In genomic region chr11:24060428-24060827, GRCm38 (mm10) we compare ENCODE assay signal across 12 mouse cellular contexts. TPM values are rescaled to one million over a fixed set of nuclear protein-coding genes. Genes with fewer than 3 reads are reported as not detected.
DNase-seq lines count a peak whose midpoint lies in the region; ATAC-seq and TF ChIP-seq lines count a peak whose summit lies in the region.
"Had no signal": no experiment of that assay in that cellular context is flagged by ENCODE, and none has a peak within 500 bp of the region (broad histone marks: within the 10 kb centered on the region; RNA-seq: fewer than 3 reads in every experiment).

No protein-coding gene starts in this region.

- H3K36me3 ChIP-seq in heart, embryonic 13.5 days: no peaks in the 10 kb centered on the region
- no peaks in the 10 kb centered on the region for H3K36me3 ChIP-seq in embryonic facial prominence, embryonic 11.5 days (replicated peaks; ENCODE audit: control insufficient read depth, insufficient read depth, low read depth, low read length)
- H3K36me3 ChIP-seq in hindbrain, postnatal 0 days (ENCODE audit: insufficient read depth, low read length): no peaks in the 10 kb centered on the region
- no peaks in the 10 kb centered on the region for H3K36me3 ChIP-seq in midbrain, embryonic 16.5 days (ENCODE audit: control insufficient read depth, insufficient read depth, low read length)
- no peaks in the 10 kb centered on the region for H3K36me3 ChIP-seq in thymus, adult 2 months (ENCODE audit: control insufficient read depth, insufficient read depth, low read length)

- no peak for TF ChIP-seq CTCF in hindbrain, postnatal 0 days (IDR thresholded peaks at IDR 0.05; ENCODE audit: low read depth)
- no peak for TF ChIP-seq CTCF in thymus, adult 2 months (IDR thresholded peaks at IDR 0.05; ENCODE audit: borderline replicate concordance, control insufficient read depth, extremely low read depth, insufficient read depth, low read length, poor library complexity)

- TF ChIP-seq POLR2A in thymus, adult 2 months (IDR thresholded peaks at IDR 0.05; ENCODE audit: control insufficient read depth, extremely low read depth, insufficient read depth, low read length, poor library complexity): no peak

- no peaks in the 10 kb centered on the region for H3K9me3 ChIP-seq in heart, embryonic 13.5 days
- H3K9me3 ChIP-seq in embryonic facial prominence, embryonic 11.5 days (replicated peaks; ENCODE audit: control insufficient read depth, low read length): no peaks in the 10 kb centered on the region
- no peaks in the 10 kb centered on the region for H3K9me3 ChIP-seq in hindbrain, postnatal 0 days (ENCODE audit: low read length)
- no peaks in the 10 kb centered on the region for H3K9me3 ChIP-seq in midbrain, embryonic 16.5 days (replicated peaks; ENCODE audit: control insufficient read depth, low read length, poor library complexity, severe bottlenecking)

- H3K9ac ChIP-seq in heart, embryonic 13.5 days: peak overlapping the region; percentile 48
- no peak overlapping the region for H3K9ac ChIP-seq in embryonic facial prominence, embryonic 11.5 days (replicated peaks; ENCODE audit: low read length)
- H3K9ac ChIP-seq in hindbrain, postnatal 0 days (replicated peaks; ENCODE audit: low read length): no peak overlapping the region
- H3K9ac ChIP-seq in midbrain, embryonic 16.5 days (ENCODE audit: low read depth, low read length): peak overlapping the region; percentile 13; the same call in 1 of the 2 replicates

- peaks cover 60% of the 10 kb centered on the region for H3K27me3 ChIP-seq in heart, embryonic 13.5 days (replicated peaks)
- H3K27me3 ChIP-seq in embryonic facial prominence, embryonic 11.5 days (ENCODE audit: control insufficient read depth, insufficient read depth, low read length): no peaks in the 10 kb centered on the region
- H3K27me3 ChIP-seq in hindbrain, postnatal 0 days (ENCODE audit: insufficient read depth, low read length): no peaks in the 10 kb centered on the region
- H3K27me3 ChIP-seq in midbrain, embryonic 16.5 days (ENCODE audit: control insufficient read depth, insufficient read depth, low read depth, low read length): no peaks in the 10 kb centered on the region
- peaks cover 6% of the 10 kb centered on the region; the same call in 1 of the 2 replicates for H3K27me3 ChIP-seq in thymus, adult 2 months (ENCODE audit: control insufficient read depth, insufficient read depth, low read length)

- H3K27ac ChIP-seq in heart, embryonic 13.5 days (replicated peaks): no peak overlapping the region
- no peak overlapping the region for H3K27ac ChIP-seq in embryonic facial prominence, embryonic 11.5 days (replicated peaks; ENCODE audit: low read depth, low read length)
- H3K27ac ChIP-seq in hindbrain, postnatal 0 days: no peak overlapping the region
- H3K27ac ChIP-seq in midbrain, embryonic 16.5 days (ENCODE audit: low read length): no peak overlapping the region
- H3K27ac ChIP-seq in thymus, adult 2 months (ENCODE audit: control insufficient read depth, insufficient read depth, low read length): no peak overlapping the region

- no peak for DNase-seq in heart, adult 18-20 months
- DNase-seq in embryonic facial prominence, embryonic 11.5 days (ENCODE audit: low spot score): peak; percentile 38
- no peak for DNase-seq in hindbrain, postnatal 0 days (ENCODE audit: low spot score)
- DNase-seq in natural killer cell, adult 2 months (ENCODE audit: low spot score in 2 of 2): no peak
- no peak for DNase-seq in spleen, adult 12 weeks (ENCODE audit: low spot score)
- DNase-seq in thymus, adult 2 months: no peak
- DNase-seq: cerebellum, adult 11 months had no signal

- H3K4me2 ChIP-seq in heart, embryonic 13.5 days: peak overlapping the region; percentile 73
- H3K4me2 ChIP-seq in embryonic facial prominence, embryonic 11.5 days (ENCODE audit: low read depth, low read length): peak overlapping the region; percentile 42
- H3K4me2 ChIP-seq in hindbrain, postnatal 0 days (ENCODE audit: low read depth, low read length): peak overlapping the region; percentile 72
- peak overlapping the region; percentile 57 for H3K4me2 ChIP-seq in midbrain, embryonic 16.5 days (ENCODE audit: low read length)

- ATAC-seq in heart, embryonic 13.5 days (ENCODE audit: extremely low read depth, insufficient number of reproducible peaks, low FRiP score, low TSS enrichment): no peak
- no peak for ATAC-seq in embryonic facial prominence, embryonic 11.5 days (replicated peaks; ENCODE audit: insufficient number of reproducible peaks, low FRiP score, low TSS enrichment, low read depth)
- ATAC-seq in hindbrain, postnatal 0 days: no peak
- ATAC-seq in midbrain, embryonic 16.5 days: no peak

- WGBS in heart, embryonic 13.5 days: 10% methylated on average over 5 of the region's 5 CpGs
- WGBS in embryonic facial prominence, embryonic 11.5 days: 4% methylated on average over 5 of the region's 5 CpGs
- 8% methylated on average over 5 of the region's 5 CpGs for WGBS in hindbrain, postnatal 0 days
- 5% methylated on average over 5 of the region's 5 CpGs for WGBS in midbrain, embryonic 16.5 days
- 45% methylated on average over 5 of the region's 5 CpGs for WGBS in thymus, adult 2 months

- peaks cover 11% of the 10 kb centered on the region for H3K4me1 ChIP-seq in heart, embryonic 13.5 days
- peaks cover 7% of the 10 kb centered on the region; the same call in 1 of the 2 replicates for H3K4me1 ChIP-seq in embryonic facial prominence, embryonic 11.5 days (ENCODE audit: control insufficient read depth, insufficient read depth, low read length)
- H3K4me1 ChIP-seq in hindbrain, postnatal 0 days (ENCODE audit: insufficient read depth, low read length): peaks cover 12% of the 10 kb centered on the region
- peaks cover 18% of the 10 kb centered on the region for H3K4me1 ChIP-seq in midbrain, embryonic 16.5 days (ENCODE audit: control insufficient read depth, insufficient read depth, low read length)
- H3K4me1 ChIP-seq in thymus, adult 2 months (replicated peaks; ENCODE audit: control insufficient read depth, insufficient read depth, low read length): no peaks in the 10 kb centered on the region

- H3K4me3 ChIP-seq in heart, embryonic 13.5 days: peak overlapping the region; percentile 46
- H3K4me3 ChIP-seq in embryonic facial prominence, embryonic 11.5 days (ENCODE audit: low read depth, low read length): no peak overlapping the region
- H3K4me3 ChIP-seq in hindbrain, postnatal 0 days (ENCODE audit: low read length): peak overlapping the region; percentile 30
- H3K4me3 ChIP-seq in midbrain, embryonic 16.5 days (ENCODE audit: low read depth, low read length): peak overlapping the region; percentile 28
- H3K4me3 ChIP-seq in thymus, adult 2 months (ENCODE audit: control insufficient read depth, insufficient read depth, low read length): no peak overlapping the region

RNA-seq across cellular contexts. Expression of gene A830031A19Rik, which starts 14.4 kb away (rescaled TPM):
- not detected in 2 replicates for polyA plus RNA-seq in heart, embryonic 13.5 days (2015; fragmentation: Nextera tagmentation; extraction: Ambion mirVana)
- total RNA-seq in heart, adult 18-20 months (2021): not detected
- polyA plus RNA-seq in embryonic facial prominence, embryonic 11.5 days (2014; fragmentation: Nextera tagmentation; extraction: Ambion mirVana): not detected in 2 replicates
- total RNA-seq in hindbrain, postnatal 0 days (2014; rRNA removed): not detected in 2 replicates
- not detected in 2 replicates for polyA plus RNA-seq in hindbrain, postnatal 0 days (2015; fragmentation: Nextera tagmentation; extraction: Ambion mirVana)
- polyA plus RNA-seq in midbrain, embryonic 16.5 days (2015; fragmentation: Nextera tagmentation; extraction: Ambion mirVana): not detected in 2 replicates
- polyA plus RNA-seq in thymus, adult 2 months (2012; rRNA removed): not detected in 2 replicates
- total RNA-seq: granulocyte monocyte progenitor cell, adult 5-6 weeks; liver, adult 2 months had no signal
- polyA plus RNA-seq: C2C12; liver, adult 2 months had no signal

RNA-seq across cellular contexts. Expression of gene Bcl11a, which starts 17.4 kb away (rescaled TPM):
- 15.3 and 15.9 TPM in 2 replicates for polyA plus RNA-seq in heart, embryonic 13.5 days (2015; fragmentation: Nextera tagmentation; extraction: Ambion mirVana)
- 1 to 10 TPM; 2.1 to 2.6 TPM for total RNA-seq in heart, adult 18-20 months (2021)
- 66.1 and 71.9 TPM in 2 replicates for polyA plus RNA-seq in embryonic facial prominence, embryonic 11.5 days (2014; fragmentation: Nextera tagmentation; extraction: Ambion mirVana)
- 32.2 and 32.3 TPM in 2 replicates for total RNA-seq in hindbrain, postnatal 0 days (2014; rRNA removed)
- polyA plus RNA-seq in hindbrain, postnatal 0 days (2015; fragmentation: Nextera tagmentation; extraction: Ambion mirVana): 69.8 and 73.5 TPM in 2 replicates
- polyA plus RNA-seq in midbrain, embryonic 16.5 days (2015; fragmentation: Nextera tagmentation; extraction: Ambion mirVana): 99.8 and 107 TPM in 2 replicates
- polyA plus RNA-seq in thymus, adult 2 months (2012; rRNA removed): 2.7 and 2.8 TPM in 2 replicates
- polyA plus RNA-seq: C2C12 had no signal

Comparison
In these comparisons a context has a peak if more than half of its experiments do, and no peak if none do; other contexts are left out.
1. H3K4me3 ChIP-seq: peak in heart, embryonic 13.5 days (single experiment), hindbrain, postnatal 0 days (single experiment) and midbrain, embryonic 16.5 days (single experiment); none in embryonic facial prominence, embryonic 11.5 days (single experiment) and thymus, adult 2 months (single experiment).
2. H3K9ac ChIP-seq: peak in heart, embryonic 13.5 days (single experiment) and midbrain, embryonic 16.5 days (single experiment); none in embryonic facial prominence, embryonic 11.5 days (single experiment) and hindbrain, postnatal 0 days (single experiment).
3. Peak in every context shown above with its lines, with median percentiles within 50 percentile points of each other: H3K4me2 ChIP-seq.